Mouse (Mus musculus): ENCODE results near the gene Atp5g1. TPM values are rescaled to one million over a fixed set of nuclear protein-coding genes. Genes with fewer than 3 reads are reported as not detected.

Gene Atp5g1
- polyA plus RNA-seq, 1 experiment, result 101 TPM

GRCm38 (mm10) chr11:96034116-96034515 lies 41.4 kb downstream of the Atp5g1 start:
- no peak for TF ChIP-seq CTCF (IDR thresholded peaks at IDR 0.05; ENCODE audit: low read depth, low read length)
- TF ChIP-seq POLR2A (IDR thresholded peaks at IDR 0.05; ENCODE audit: borderline replicate concordance, low read depth, low read length), result no peak
- Histone ChIP-seq H3K27ac (ENCODE audit: insufficient read depth, low read depth, low read length) (peak overlapping the region; percentile 67), H3K4me3 (ENCODE audit: insufficient read depth, low read length) (peak overlapping the region; percentile 88), H3K4me1 (ENCODE audit: control insufficient read depth, insufficient read depth, low read length) (peaks cover 8% of the 10 kb centered on the region)

- Histone ChIP-seq H3K4me1 (ENCODE audit: control insufficient read depth, insufficient read depth, low read length) (peaks cover 8% of the 10 kb centered on the region), H3K27ac (ENCODE audit: insufficient read depth, low read depth, low read length) (no peak overlapping the region), H3K4me3 (ENCODE audit: insufficient read depth, low read length) (no peak overlapping the region)
- TF ChIP-seq CTCF (IDR thresholded peaks at IDR 0.05; ENCODE audit: low read depth, low read length) (no peak), POLR2A (IDR thresholded peaks at IDR 0.05; ENCODE audit: borderline replicate concordance, low read depth, low read length) (no peak)
These were observed 42.2 kb downstream of the Atp5g1 start for GRCm38 (mm10) chr11:96033264-96033663.

GRCm38 (mm10) chr11:96031701-96032100 lies 43.8 kb downstream of the Atp5g1 start:
- Histone ChIP-seq H3K4me1 (ENCODE audit: control insufficient read depth, insufficient read depth, low read length) (peaks cover 8% of the 10 kb centered on the region), H3K27ac (ENCODE audit: insufficient read depth, low read depth, low read length) (no peak overlapping the region), H3K4me3 (ENCODE audit: insufficient read depth, low read length) (no peak overlapping the region)
- TF ChIP-seq CTCF (IDR thresholded peaks at IDR 0.05; ENCODE audit: low read depth, low read length) (no peak), POLR2A (IDR thresholded peaks at IDR 0.05; ENCODE audit: borderline replicate concordance, low read depth, low read length) (no peak)

- H3K27ac ChIP-seq (ENCODE audit: insufficient read depth, low read depth, low read length), result no peak overlapping the region
- no peak overlapping the region for H3K4me3 ChIP-seq (ENCODE audit: insufficient read depth, low read length)
- TF ChIP-seq POLR2A (IDR thresholded peaks at IDR 0.05; ENCODE audit: borderline replicate concordance, low read depth, low read length) (no peak), CTCF (IDR thresholded peaks at IDR 0.05; ENCODE audit: low read depth, low read length) (no peak)
- H3K4me1 ChIP-seq (ENCODE audit: control insufficient read depth, insufficient read depth, low read length), result peaks cover 6% of the 10 kb centered on the region
These were observed 44.9 kb downstream of the Atp5g1 start for GRCm38 (mm10) chr11:96030571-96030970.

GRCm38 (mm10) chr11:96028130-96028529 lies 47.3 kb downstream of the Atp5g1 start:
- H3K4me1 ChIP-seq (ENCODE audit: control insufficient read depth, insufficient read depth, low read length), result no peaks in the 10 kb centered on the region
- TF ChIP-seq POLR2A (IDR thresholded peaks at IDR 0.05; ENCODE audit: borderline replicate concordance, low read depth, low read length) (no peak), CTCF (IDR thresholded peaks at IDR 0.05; ENCODE audit: low read depth, low read length) (no peak)
- H3K27ac ChIP-seq (ENCODE audit: insufficient read depth, low read depth, low read length), result no peak overlapping the region
- H3K4me3 ChIP-seq (ENCODE audit: insufficient read depth, low read length), result no peak overlapping the region

- peaks cover 4% of the 10 kb centered on the region; the same call in 1 of the 2 replicates for H3K4me1 ChIP-seq (ENCODE audit: control insufficient read depth, insufficient read depth, low read length)
- no peak overlapping the region for H3K4me3 ChIP-seq (ENCODE audit: insufficient read depth, low read length)
- no peak for TF ChIP-seq POLR2A (IDR thresholded peaks at IDR 0.05; ENCODE audit: borderline replicate concordance, low read depth, low read length)
- TF ChIP-seq CTCF (IDR thresholded peaks at IDR 0.05; ENCODE audit: low read depth, low read length), result no peak
- H3K27ac ChIP-seq (ENCODE audit: insufficient read depth, low read depth, low read length), result no peak overlapping the region
These were observed 54.8 kb downstream of the Atp5g1 start for GRCm38 (mm10) chr11:96020622-96021021.

Other genes starting within 250 kb of the Atp5g1 start
- gene Gngt2, start 238.5 kb downstream of the Atp5g1 start, polyA plus RNA-seq (2012; ENCODE audit: insufficient read depth, insufficient read length, missing spikeins), result 167 and 176 TPM in 2 replicates
- gene Abi3, start 233.2 kb downstream of the Atp5g1 start, polyA plus RNA-seq (2012; ENCODE audit: insufficient read depth, insufficient read length, missing spikeins), result 51.7 and 60.6 TPM in 2 replicates
- 0.64 TPM in 1 of 2 replicates, not detected in the other for gene B4galnt2, start 160.8 kb downstream of the Atp5g1 start, polyA plus RNA-seq (2012; ENCODE audit: insufficient read depth, insufficient read length, missing spikeins)
- not detected in 2 replicates for gene Igf2bp1, start 69.7 kb downstream of the Atp5g1 start, polyA plus RNA-seq (2012; ENCODE audit: insufficient read depth, insufficient read length, missing spikeins)
- not detected in 2 replicates for gene Gip, start 51.1 kb downstream of the Atp5g1 start, polyA plus RNA-seq (2012; ENCODE audit: insufficient read depth, insufficient read length, missing spikeins)
- gene Snf8, start 40.8 kb downstream of the Atp5g1 start, polyA plus RNA-seq (2012; ENCODE audit: insufficient read depth, insufficient read length, missing spikeins), result 81.3 and 91.8 TPM in 2 replicates
- 37.6 and 43.6 TPM in 2 replicates for gene Ube2z, start 10.3 kb downstream of the Atp5g1 start, polyA plus RNA-seq (2012; ENCODE audit: insufficient read depth, insufficient read length, missing spikeins)
- gene Calcoco2, start 36.3 kb upstream of the Atp5g1 start, polyA plus RNA-seq (2012; ENCODE audit: insufficient read depth, insufficient read length, missing spikeins), result not detected in 2 replicates
- gene Ttll6, start 58.1 kb upstream of the Atp5g1 start, polyA plus RNA-seq (2012; ENCODE audit: insufficient read depth, insufficient read length, missing spikeins), result not detected in 2 replicates
- gene Hoxb13, start 118.6 kb upstream of the Atp5g1 start, polyA plus RNA-seq (2012; ENCODE audit: insufficient read depth, insufficient read length, missing spikeins), result not detected in 2 replicates
- not detected in 2 replicates for gene Hoxb9, start 195.8 kb upstream of the Atp5g1 start, polyA plus RNA-seq (2012; ENCODE audit: insufficient read depth, insufficient read length, missing spikeins)
- gene Hoxb8, start 206.2 kb upstream of the Atp5g1 start, polyA plus RNA-seq (2012; ENCODE audit: insufficient read depth, insufficient read length, missing spikeins), result not detected in 2 replicates
- gene Hoxb7, start 211.0 kb upstream of the Atp5g1 start, polyA plus RNA-seq (2012; ENCODE audit: insufficient read depth, insufficient read length, missing spikeins), result not detected in 2 replicates
- not detected in 2 replicates for gene Hoxb6, start 216.8 kb upstream of the Atp5g1 start, polyA plus RNA-seq (2012; ENCODE audit: insufficient read depth, insufficient read length, missing spikeins)
- not detected in 2 replicates for gene Hoxb5, start 227.7 kb upstream of the Atp5g1 start, polyA plus RNA-seq (2012; ENCODE audit: insufficient read depth, insufficient read length, missing spikeins)
- 7.9 and 10.2 TPM in 2 replicates for gene Hoxb4, start 242.6 kb upstream of the Atp5g1 start, polyA plus RNA-seq (2012; ENCODE audit: insufficient read depth, insufficient read length, missing spikeins)
- 1.0 and 1.6 TPM in 2 replicates for gene Hoxb3, start 247.7 kb upstream of the Atp5g1 start, polyA plus RNA-seq (2012; ENCODE audit: insufficient read depth, insufficient read length, missing spikeins)